Mouse (Mus musculus): ENCODE measurements around the gene Gfy.

DNA sequence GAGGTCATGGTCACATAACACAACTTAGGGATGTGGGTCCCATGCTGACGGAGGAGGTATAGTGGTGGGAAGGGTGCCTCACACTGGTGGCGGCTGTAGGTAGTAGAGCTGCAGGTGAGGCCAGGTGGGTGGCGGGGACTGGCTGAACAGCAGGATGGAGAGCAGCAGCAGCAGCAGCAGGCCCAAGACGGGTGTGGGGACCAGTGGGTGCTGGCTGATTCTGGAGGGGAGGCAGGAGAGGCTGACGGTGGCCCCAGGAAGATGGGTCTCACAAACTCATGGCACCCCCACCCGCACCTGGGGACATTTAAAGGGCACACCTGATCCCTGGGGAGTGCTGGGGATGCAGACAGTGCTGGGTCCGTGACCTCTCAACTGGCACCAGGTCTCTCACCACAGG, 4.3 kb upstream of the Gfy start:
- TF ChIP-seq CTCF (IDR thresholded peaks at IDR 0.05; ENCODE audit: insufficient read depth, low read length) (no peak), POLR2A (IDR thresholded peaks at IDR 0.05; ENCODE audit: borderline replicate concordance, extremely low read depth, low read depth, low read length) (no peak)

All from lung, adult 2 months (tissue).